ENCODE assay signal across 9 mouse cellular contexts in genomic region chr15:103220785-103221184, GRCm38 (mm10). TPM values are rescaled to one million over a fixed set of nuclear protein-coding genes. Genes with fewer than 3 reads are reported as not detected.
DNase-seq lines count a peak whose midpoint lies in the region; ATAC-seq and TF ChIP-seq lines count a peak whose summit lies in the region.
"Had no signal": no experiment of that assay in that cellular context is flagged by ENCODE, and none has a peak within 500 bp of the region (broad histone marks: within the 10 kb centered on the region; RNA-seq: fewer than 3 reads in every experiment).

No protein-coding gene starts in this region.

- no peak overlapping the region for H3K4me3 ChIP-seq in heart, embryonic 11.5 days (ENCODE audit: low read depth, low read length)
- H3K4me3 ChIP-seq in kidney, postnatal 0 days (replicated peaks; ENCODE audit: low read depth, low read length), result no peak overlapping the region
- no peak overlapping the region for H3K4me3 ChIP-seq in stomach, postnatal 0 days (ENCODE audit: low read depth, low read length)
- H3K4me3 ChIP-seq in forebrain, embryonic 10.5 days, result no peak overlapping the region
- H3K4me3 ChIP-seq: limb, embryonic 13.5 days had no signal

- 20% methylated on average over 3 of the region's 3 CpGs for WGBS in heart, embryonic 11.5 days (ENCODE audit: insufficient replicate concordance)
- WGBS in kidney, postnatal 0 days, result 15% methylated on average over 3 of the region's 3 CpGs
- 17% methylated on average over 3 of the region's 3 CpGs for WGBS in stomach, postnatal 0 days
- 95% methylated on average over 3 of the region's 3 CpGs for WGBS in forebrain, embryonic 10.5 days

- intact Hi-C loops in heart, postnatal 14 days (cut with DNase I), result no loop called here

- peaks cover 26% of the 10 kb centered on the region for H3K4me1 ChIP-seq in heart, embryonic 11.5 days (ENCODE audit: control insufficient read depth, insufficient read depth, low read length)
- peaks cover 6% of the 10 kb centered on the region for H3K4me1 ChIP-seq in kidney, postnatal 0 days (replicated peaks; ENCODE audit: insufficient read depth, low read length)
- H3K4me1 ChIP-seq in stomach, postnatal 0 days (replicated peaks; ENCODE audit: control insufficient read depth, insufficient read depth), result no peaks in the 10 kb centered on the region
- H3K4me1 ChIP-seq in forebrain, embryonic 10.5 days, result peaks cover 26% of the 10 kb centered on the region

- no peak for DNase-seq in heart, postnatal 14 days
- DNase-seq in urinary bladder, postnatal 14 days (ENCODE audit: low spot score), result peak; percentile 17
- no peak for DNase-seq in urinary bladder, postnatal 4 days (ENCODE audit: low spot score in 2 of 2)
- DNase-seq in kidney, postnatal 0 days (ENCODE audit: low spot score), result peak; percentile 49
- DNase-seq in stomach, postnatal 0 days (ENCODE audit: low spot score), result no peak
- DNase-seq in forebrain, embryonic 10.5 days (ENCODE audit: extremely low spot score, low spot score), result no peak

- no peak for ATAC-seq in heart, embryonic 11.5 days (replicated peaks; ENCODE audit: insufficient number of reproducible peaks, low FRiP score, low TSS enrichment)
- ATAC-seq in kidney, postnatal 0 days (replicated peaks; ENCODE audit: low FRiP score, low read depth), result peak; percentile 33; the same call in 1 of the 2 replicates
- ATAC-seq in stomach, postnatal 0 days (ENCODE audit: low FRiP score, low TSS enrichment), result 0 out of 2 replicates have a peak, but pooled peaks have one; percentile 29
- no peak for ATAC-seq in frontal cortex, adult (ENCODE audit: low TSS enrichment)

- H3K27me3 ChIP-seq in heart, embryonic 11.5 days (ENCODE audit: control insufficient read depth, insufficient read depth, low read length), result no peaks in the 10 kb centered on the region
- H3K27me3 ChIP-seq in kidney, postnatal 0 days (ENCODE audit: insufficient read depth, low read length), result no peaks in the 10 kb centered on the region
- no peaks in the 10 kb centered on the region for H3K27me3 ChIP-seq in stomach, postnatal 0 days (ENCODE audit: control insufficient read depth, insufficient read depth, low read length)
- H3K27me3 ChIP-seq in forebrain, embryonic 10.5 days (ENCODE audit: poor library complexity, severe bottlenecking), result no peaks in the 10 kb centered on the region
- H3K27me3 ChIP-seq: limb, embryonic 13.5 days had no signal

- H3K9ac ChIP-seq in heart, embryonic 11.5 days (ENCODE audit: low read depth, low read length), result no peak overlapping the region
- H3K9ac ChIP-seq in kidney, postnatal 0 days (ENCODE audit: low read depth, low read length), result no peak overlapping the region
- no peak overlapping the region for H3K9ac ChIP-seq in stomach, postnatal 0 days (ENCODE audit: low read length)
- H3K9ac ChIP-seq: limb, embryonic 13.5 days had no signal

- H3K9me3 ChIP-seq in heart, embryonic 11.5 days (replicated peaks; ENCODE audit: control insufficient read depth, low read length), result no peaks in the 10 kb centered on the region
- H3K9me3 ChIP-seq in kidney, postnatal 0 days (replicated peaks; ENCODE audit: low read length), result no peaks in the 10 kb centered on the region
- no peaks in the 10 kb centered on the region for H3K9me3 ChIP-seq in stomach, postnatal 0 days (ENCODE audit: control insufficient read depth, low read length)
- H3K9me3 ChIP-seq in forebrain, embryonic 10.5 days, result no peaks in the 10 kb centered on the region
- H3K9me3 ChIP-seq: limb, embryonic 13.5 days had no signal

- H3K4me2 ChIP-seq in heart, embryonic 11.5 days, result peak overlapping the region; percentile 2; the same call in 1 of the 2 replicates
- H3K4me2 ChIP-seq in kidney, postnatal 0 days (ENCODE audit: low read length), result no peak overlapping the region
- no peak overlapping the region for H3K4me2 ChIP-seq in stomach, postnatal 0 days (replicated peaks; ENCODE audit: low read depth)
- H3K4me2 ChIP-seq: limb, embryonic 13.5 days had no signal

- no peaks in the 10 kb centered on the region for H3K36me3 ChIP-seq in heart, embryonic 11.5 days (ENCODE audit: control insufficient read depth, insufficient read depth, low read length)
- H3K36me3 ChIP-seq in kidney, postnatal 0 days (ENCODE audit: insufficient read depth, low read length), result no peaks in the 10 kb centered on the region
- no peaks in the 10 kb centered on the region for H3K36me3 ChIP-seq in stomach, postnatal 0 days (ENCODE audit: control insufficient read depth, insufficient read depth, low read length)
- H3K36me3 ChIP-seq in forebrain, embryonic 10.5 days (replicated peaks), result peaks cover 57% of the 10 kb centered on the region

- TF ChIP-seq CTCF in kidney, postnatal 0 days (IDR thresholded peaks at IDR 0.05; ENCODE audit: low read depth), result no peak
- TF ChIP-seq CTCF in stomach, postnatal 0 days (IDR thresholded peaks at IDR 0.05; ENCODE audit: low read depth), result no peak

- peak overlapping the region; percentile 73 for H3K27ac ChIP-seq in heart, embryonic 11.5 days (ENCODE audit: low read depth, low read length)
- H3K27ac ChIP-seq in kidney, postnatal 0 days, result peak overlapping the region; percentile 73
- 0 out of 2 replicates have a peak overlapping the region, but pooled peaks have one; percentile 19 for H3K27ac ChIP-seq in stomach, postnatal 0 days (replicated peaks)
- no peak overlapping the region for H3K27ac ChIP-seq in forebrain, embryonic 10.5 days
- H3K27ac ChIP-seq: limb, embryonic 13.5 days had no signal

- TF ChIP-seq EP300 in stomach, postnatal 0 days (optimal IDR thresholded peaks at IDR 0.05), result no peak

RNA-seq across cellular contexts. Expression of gene Cbx5, which starts 18.8 kb away (rescaled TPM):
- 139 and 146 TPM in 2 replicates for polyA plus RNA-seq in heart, embryonic 11.5 days (2014; fragmentation: Nextera tagmentation; extraction: Ambion mirVana)
- 10 to 100 TPM; 54.6 to 65.4 TPM for total RNA-seq in heart, postnatal 14 days (2021)
- 62.0 and 68.2 TPM in 2 replicates for polyA plus RNA-seq in kidney, postnatal 0 days (2015; fragmentation: Nextera tagmentation; extraction: Ambion mirVana)
- 23.0 and 26.8 TPM in 2 replicates for polyA plus RNA-seq in stomach, postnatal 0 days (2015; fragmentation: Nextera tagmentation; extraction: Ambion mirVana)
- 212 and 221 TPM in 2 replicates for polyA plus RNA-seq in forebrain, embryonic 10.5 days (2016; fragmentation: Nextera tagmentation; extraction: Ambion mirVana)

RNA-seq across cellular contexts. Expression of gene Hnrnpa1, which starts 19.4 kb away (rescaled TPM):
- 572 and 590 TPM in 2 replicates for polyA plus RNA-seq in heart, embryonic 11.5 days (2014; fragmentation: Nextera tagmentation; extraction: Ambion mirVana)
- 100 to 1,000 TPM; 174 to 180 TPM for total RNA-seq in heart, postnatal 14 days (2021)
- 705 and 720 TPM in 2 replicates for polyA plus RNA-seq in kidney, postnatal 0 days (2015; fragmentation: Nextera tagmentation; extraction: Ambion mirVana)
- 236 and 251 TPM in 2 replicates for polyA plus RNA-seq in stomach, postnatal 0 days (2015; fragmentation: Nextera tagmentation; extraction: Ambion mirVana)
- polyA plus RNA-seq in forebrain, embryonic 10.5 days (2016; fragmentation: Nextera tagmentation; extraction: Ambion mirVana), result 1,920 and 1,979 TPM in 2 replicates

RNA-seq across cellular contexts. Expression of gene Nfe2, which starts 37.4 kb away (rescaled TPM):
- polyA plus RNA-seq in heart, embryonic 11.5 days (2014; fragmentation: Nextera tagmentation; extraction: Ambion mirVana), result 21.9 and 24.2 TPM in 2 replicates
- total RNA-seq in heart, postnatal 14 days (2021), result under 1 TPM; 0.60 to 0.83 TPM
- 1.9 and 2.8 TPM in 2 replicates for polyA plus RNA-seq in kidney, postnatal 0 days (2015; fragmentation: Nextera tagmentation; extraction: Ambion mirVana)
- 0.50 and 0.70 TPM in 2 replicates for polyA plus RNA-seq in stomach, postnatal 0 days (2015; fragmentation: Nextera tagmentation; extraction: Ambion mirVana)
- polyA plus RNA-seq in forebrain, embryonic 10.5 days (2016; fragmentation: Nextera tagmentation; extraction: Ambion mirVana), result 5.5 and 8.3 TPM in 2 replicates

RNA-seq across cellular contexts. Expression of gene Copz1, which starts 51.7 kb away (rescaled TPM):
- polyA plus RNA-seq in heart, embryonic 11.5 days (2014; fragmentation: Nextera tagmentation; extraction: Ambion mirVana), result 217 and 221 TPM in 2 replicates
- total RNA-seq in heart, postnatal 14 days (2021), result 10 to 100 TPM; 58.9 to 63.6 TPM
- polyA plus RNA-seq in kidney, postnatal 0 days (2015; fragmentation: Nextera tagmentation; extraction: Ambion mirVana), result 237 and 263 TPM in 2 replicates
- polyA plus RNA-seq in stomach, postnatal 0 days (2015; fragmentation: Nextera tagmentation; extraction: Ambion mirVana), result 159 and 168 TPM in 2 replicates
- polyA plus RNA-seq in forebrain, embryonic 10.5 days (2016; fragmentation: Nextera tagmentation; extraction: Ambion mirVana), result 279 and 280 TPM in 2 replicates

RNA-seq across cellular contexts. Expression of gene Smug1, which starts 53.9 kb away (rescaled TPM):
- 14.7 and 17.7 TPM in 2 replicates for polyA plus RNA-seq in heart, embryonic 11.5 days (2014; fragmentation: Nextera tagmentation; extraction: Ambion mirVana)
- 10 to 100 TPM; 13.5 to 14.0 TPM for total RNA-seq in heart, postnatal 14 days (2021)
- polyA plus RNA-seq in kidney, postnatal 0 days (2015; fragmentation: Nextera tagmentation; extraction: Ambion mirVana), result 13.0 TPM in 2 replicates
- polyA plus RNA-seq in stomach, postnatal 0 days (2015; fragmentation: Nextera tagmentation; extraction: Ambion mirVana), result 10.6 and 11.2 TPM in 2 replicates
- polyA plus RNA-seq in forebrain, embryonic 10.5 days (2016; fragmentation: Nextera tagmentation; extraction: Ambion mirVana), result 21.7 and 21.8 TPM in 2 replicates

Comparison
In these comparisons a context has a peak if more than half of its experiments do, and no peak if none do; other contexts are left out.
1. DNase-seq: peak in urinary bladder, postnatal 14 days (single experiment) and kidney, postnatal 0 days (single experiment); none in heart, postnatal 14 days (0 of 2), urinary bladder, postnatal 4 days (0 of 2), stomach, postnatal 0 days (single experiment) and forebrain, embryonic 10.5 days (single experiment).
2. ATAC-seq: peak in kidney, postnatal 0 days (single experiment) and stomach, postnatal 0 days (single experiment); none in heart, embryonic 11.5 days (single experiment) and frontal cortex, adult (single experiment).